Mouse (Mus musculus) monocyte, adult 5-6 weeks (primary cell): ENCODE measurements around the gene Alpk3. TPM values are rescaled to one million over a fixed set of nuclear protein-coding genes. Genes with fewer than 3 reads are reported as not detected.

Experiments used
- ATAC-seq: fragments of 153-309, 156-312 bp; replicated peaks from 2 replicates; pipeline ENCODE4 v1.8.0; 2017; ENCODE audit warnings: mild to moderate bottlenecking; ENCODE audit not compliant: low TSS enrichment, insufficient number of reproducible peaks, severe bottlenecking, poor library complexity, low FRiP score
- total RNA-seq: library from RNA; stranded (forward); fragments of 200-1000, 200-491, 200-594 nt; gene quantifications from 3 replicates; pipeline ENCODE4 v1.2.3, GENCODE M21; 2017

Gene Alpk3
- total RNA-seq = 0.10 TPM in 1 of 3 replicates, not detected in the others

DNA sequence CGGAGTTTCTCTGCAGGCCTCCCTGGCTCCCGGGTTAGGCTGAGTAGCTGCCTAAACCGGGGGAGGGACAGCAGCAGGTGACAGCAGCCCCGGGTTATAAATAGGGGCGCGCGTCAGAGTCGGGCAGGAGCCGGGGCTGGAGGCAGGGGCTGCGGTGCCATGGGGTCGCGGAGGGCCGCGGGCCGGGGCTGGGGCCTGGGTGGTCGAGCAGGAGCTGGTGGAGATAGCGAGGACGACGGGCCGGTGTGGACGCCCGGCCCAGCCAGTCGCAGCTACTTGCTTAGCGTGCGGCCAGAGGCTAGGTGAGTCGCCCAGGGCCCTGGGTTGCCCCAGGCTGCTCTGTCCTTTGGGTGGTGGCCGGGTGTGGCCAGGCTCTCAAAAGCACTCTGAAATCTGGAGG is at the start of gene Alpk3:
Alpk3 (plus strand) TSS at position 130 of the 400 bp plus-strand sequence.
- no peak for ATAC-seq

DNA sequence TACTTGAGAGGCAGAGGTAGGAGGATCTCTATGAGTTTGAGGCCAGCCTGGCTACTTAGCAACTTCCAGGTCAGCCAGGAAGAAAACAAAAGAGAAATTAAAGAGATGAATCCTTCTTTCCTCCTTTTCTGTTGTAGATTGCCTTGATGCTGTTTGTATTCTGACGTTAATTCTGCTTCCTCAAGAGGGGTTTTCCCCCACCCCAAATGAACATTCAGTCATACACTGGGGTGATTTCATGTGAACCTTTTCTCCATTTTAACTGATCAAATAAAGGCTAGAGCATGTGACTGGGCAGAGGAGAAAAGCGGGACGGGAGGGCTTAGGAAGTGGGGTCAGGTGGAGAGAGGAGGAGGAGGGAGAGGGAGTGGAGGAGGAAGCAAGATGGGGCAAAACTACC is 49.1 kb upstream of the Alpk3 start:
- ATAC-seq = no peak

DNA sequence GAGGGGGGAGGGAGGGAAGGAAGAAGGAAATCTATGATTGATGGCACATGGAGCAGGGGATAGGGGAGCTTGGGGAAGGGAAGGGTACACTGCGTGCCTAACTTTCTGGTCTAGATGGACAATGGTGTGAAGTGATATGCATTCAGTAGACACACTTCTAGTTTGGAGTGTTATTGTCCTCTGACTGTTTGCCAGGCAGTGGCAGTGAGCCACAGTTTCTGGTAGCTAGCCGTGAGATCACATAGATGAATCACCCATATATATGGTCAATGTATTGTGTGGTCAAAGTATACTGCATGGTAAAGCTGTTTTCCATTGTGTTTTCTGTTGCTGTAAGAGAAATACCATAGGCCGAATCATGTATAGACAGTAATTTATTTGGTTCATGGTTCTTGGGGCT is 45.8 kb upstream of the Alpk3 start:
- no peak for ATAC-seq

DNA sequence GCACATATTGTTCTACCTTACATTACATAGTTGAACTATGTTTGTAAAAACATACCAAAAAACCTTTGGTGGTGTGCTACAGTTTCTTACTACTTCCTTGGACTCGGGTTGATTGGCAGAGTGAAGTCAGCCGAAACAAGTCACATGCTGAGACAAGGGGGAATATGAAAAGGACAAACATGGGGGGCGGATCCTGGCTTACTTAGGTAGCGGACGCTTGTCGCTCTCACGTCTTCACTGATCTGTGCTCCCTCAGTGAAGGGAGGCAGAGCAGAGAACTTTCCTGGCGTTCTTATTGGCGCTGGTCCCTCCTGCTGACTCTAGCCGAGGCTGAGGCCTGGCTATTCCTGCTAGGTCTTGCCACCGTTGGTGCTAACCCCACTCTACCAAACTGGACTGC is 37.1 kb upstream of the Alpk3 start:
- no peak for ATAC-seq

DNA sequence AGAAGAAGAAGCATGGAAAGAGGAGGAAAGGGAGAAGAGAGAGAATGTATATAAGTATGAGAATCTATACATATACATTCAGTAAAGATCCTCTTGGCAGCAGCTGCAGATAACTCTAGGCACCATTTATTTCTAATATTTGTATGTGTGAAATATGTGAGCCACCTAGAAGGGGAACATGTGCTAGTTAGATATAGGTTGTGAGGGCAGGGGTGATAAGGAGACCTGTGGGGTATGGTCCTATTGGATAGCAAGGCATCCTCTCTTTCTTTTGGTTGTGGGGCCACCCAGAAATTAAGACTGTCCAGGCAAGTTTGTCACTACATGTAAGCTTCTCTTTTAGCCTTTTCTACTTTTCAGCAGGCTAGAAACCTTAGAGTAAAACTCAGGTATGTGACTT is 34.7 kb upstream of the Alpk3 start:
- ATAC-seq = no peak

DNA sequence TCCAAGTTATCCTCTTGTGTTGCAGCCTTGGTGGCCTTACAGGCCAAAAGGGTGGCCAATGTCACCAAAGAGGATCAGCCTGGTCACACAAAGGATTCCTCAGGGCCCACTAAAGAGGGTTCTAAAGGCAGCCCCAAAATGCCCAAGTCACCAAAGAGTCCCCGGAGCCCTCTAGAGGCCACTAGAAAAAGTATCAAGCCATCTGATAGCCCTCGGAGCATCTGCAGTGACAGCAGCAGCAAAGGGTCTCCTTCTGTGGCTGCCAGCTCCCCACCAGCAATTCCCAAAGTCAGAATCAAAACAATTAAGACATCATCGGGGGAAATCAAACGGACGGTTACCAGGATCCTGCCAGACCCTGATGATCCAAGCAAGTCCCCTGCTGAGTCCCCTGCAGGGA is 33.3 kb upstream of the Alpk3 start:
- no peak for ATAC-seq

DNA sequence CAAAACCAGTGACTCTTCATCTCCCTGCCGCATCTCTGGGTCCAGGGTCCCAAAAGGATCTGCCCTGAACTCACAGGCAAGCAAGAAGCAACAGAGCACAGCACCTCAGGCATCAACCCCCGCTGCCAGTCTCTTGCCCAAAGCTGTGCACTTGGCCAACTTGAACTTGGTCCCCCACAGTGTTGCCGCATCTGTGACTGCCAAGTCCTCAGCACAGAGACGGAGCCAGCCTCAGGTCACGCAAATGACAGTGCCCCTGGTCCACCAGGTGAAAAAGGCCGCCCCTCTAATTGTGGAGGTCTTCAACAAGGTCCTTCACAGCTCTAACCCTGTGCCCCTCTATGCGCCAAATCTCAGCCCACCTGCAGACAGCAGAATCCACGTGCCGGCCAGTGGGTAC is 32.7 kb upstream of the Alpk3 start:
- no peak for ATAC-seq

DNA sequence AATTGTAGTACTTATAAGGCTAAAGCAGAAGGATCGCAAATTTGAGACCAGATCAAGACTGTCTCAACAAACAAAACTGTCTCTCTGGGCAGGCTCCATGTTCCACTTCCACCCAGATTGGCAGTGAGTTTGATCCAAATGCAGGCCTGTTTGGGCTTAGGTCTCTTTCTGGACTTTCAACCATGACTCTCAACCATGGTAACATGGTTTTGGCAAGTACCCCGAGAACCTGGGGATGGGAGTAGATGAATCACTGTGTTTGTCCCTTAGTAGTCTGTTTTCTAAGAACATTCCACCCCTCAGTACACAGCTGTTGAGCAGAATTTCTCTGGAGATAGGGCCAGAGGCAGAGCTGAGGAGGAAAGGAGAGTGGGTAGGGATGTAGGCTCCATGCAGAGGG is 31.6 kb upstream of the Alpk3 start:
- no peak for ATAC-seq

DNA sequence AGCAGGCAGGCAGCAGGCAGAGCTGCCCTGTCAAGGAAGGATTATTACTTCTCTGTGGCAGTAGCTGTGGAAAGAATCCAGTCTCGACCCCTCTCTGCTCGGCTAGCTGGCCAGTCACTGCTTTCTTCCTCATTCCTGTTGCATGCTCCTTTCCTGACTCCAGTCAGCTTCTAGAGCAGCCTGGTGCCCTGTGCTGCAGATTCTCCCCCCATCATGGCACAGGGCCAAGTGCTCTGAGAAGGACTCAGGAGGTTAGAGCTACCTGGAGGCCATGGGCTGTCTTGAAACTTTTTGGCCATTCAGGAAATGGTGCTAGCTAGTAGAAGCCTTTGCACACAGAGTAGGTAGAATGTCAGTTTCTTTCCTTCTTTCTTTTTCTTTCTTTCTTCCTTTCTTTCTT is 17.7 kb upstream of the Alpk3 start:
- no peak for ATAC-seq

DNA sequence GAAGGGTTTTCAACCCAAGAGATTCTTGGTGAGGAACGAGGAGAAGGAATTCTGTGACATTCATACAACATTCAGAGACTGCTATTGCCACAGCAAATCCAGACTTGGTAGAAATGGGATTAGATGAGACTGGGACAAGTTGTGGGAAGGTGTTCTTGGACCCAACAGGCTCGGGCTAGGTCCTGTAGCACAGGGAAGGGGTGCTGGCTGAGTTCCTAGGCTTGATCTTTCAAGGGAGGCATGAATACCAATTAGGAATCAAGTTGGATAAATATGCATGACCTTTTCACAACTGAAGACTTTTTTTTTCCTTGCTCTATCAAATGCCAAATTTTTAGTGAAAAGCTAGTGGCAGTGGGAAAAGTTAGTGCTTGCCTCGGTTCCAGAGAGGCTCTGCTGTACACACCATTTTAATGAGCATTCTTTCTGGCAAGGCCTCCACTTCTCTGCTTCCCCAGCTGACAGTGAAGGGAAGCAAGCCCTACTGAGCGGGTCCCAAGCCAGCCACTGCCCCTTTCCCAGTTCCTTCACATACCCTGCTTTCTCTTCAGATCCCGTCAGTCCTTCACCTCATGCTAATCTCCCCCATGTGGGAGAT is 14.3 kb upstream of the Alpk3 start:
- ATAC-seq = no peak

DNA sequence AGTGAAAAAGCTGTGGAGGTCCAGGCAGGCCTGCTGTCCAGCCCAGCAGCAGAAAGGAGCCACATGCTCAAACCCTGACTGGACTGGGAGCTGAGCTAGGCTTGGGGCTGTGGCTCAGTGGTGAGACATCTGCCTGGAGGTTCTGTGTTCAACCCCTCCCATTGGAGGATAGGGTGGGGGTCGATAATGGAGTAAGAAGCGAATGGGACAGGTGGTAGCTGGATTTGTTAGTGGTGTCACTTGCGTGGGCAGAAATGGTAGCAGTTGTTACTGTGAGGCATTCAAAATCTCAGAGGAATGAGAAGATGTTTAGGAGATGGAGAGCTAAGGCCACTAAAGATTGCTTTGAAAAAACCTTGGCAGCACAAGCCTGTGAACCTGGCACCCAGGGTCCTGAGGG is 9.6 kb upstream of the Alpk3 start:
- no peak for ATAC-seq

DNA sequence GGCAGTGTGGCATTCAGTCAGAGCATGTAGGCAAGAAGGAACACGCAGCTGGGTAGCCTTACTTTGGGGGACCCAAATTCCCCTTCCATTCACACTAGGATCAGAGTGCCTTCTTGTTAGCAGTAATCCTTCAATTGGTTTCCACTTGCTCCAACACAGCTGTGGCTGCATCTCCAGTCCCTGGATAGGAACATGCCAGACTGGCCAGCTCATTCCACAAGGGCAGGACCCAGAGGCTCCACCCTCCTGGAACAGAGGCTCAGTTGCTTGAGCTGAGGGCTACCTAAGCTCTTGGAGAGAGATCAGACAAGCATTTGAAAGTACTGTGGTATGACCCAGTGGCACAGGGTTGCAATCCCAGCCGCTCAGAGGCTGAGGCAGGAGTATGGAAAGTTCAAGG is 8.9 kb upstream of the Alpk3 start:
- ATAC-seq = no peak

DNA sequence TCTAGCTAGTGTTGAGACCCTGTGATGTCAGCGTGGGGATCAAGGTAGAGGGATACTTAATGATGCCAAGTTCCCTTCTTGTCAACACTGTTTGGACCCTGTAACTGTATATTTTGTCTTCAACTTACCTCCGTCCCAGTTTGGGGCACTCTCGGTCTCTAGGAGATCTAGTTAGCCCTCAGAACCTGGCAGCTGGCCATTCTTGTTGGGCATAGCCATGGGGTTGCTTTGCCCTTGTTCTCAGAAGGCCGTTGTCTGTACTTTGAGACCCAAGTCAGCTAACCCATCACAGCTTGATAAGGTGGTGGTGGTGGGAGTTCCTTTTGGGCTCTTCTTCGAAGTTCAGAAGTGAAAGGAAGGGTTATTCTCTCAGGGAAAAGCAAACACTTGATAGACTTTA is 7.4 kb upstream of the Alpk3 start:
- ATAC-seq = no peak

DNA sequence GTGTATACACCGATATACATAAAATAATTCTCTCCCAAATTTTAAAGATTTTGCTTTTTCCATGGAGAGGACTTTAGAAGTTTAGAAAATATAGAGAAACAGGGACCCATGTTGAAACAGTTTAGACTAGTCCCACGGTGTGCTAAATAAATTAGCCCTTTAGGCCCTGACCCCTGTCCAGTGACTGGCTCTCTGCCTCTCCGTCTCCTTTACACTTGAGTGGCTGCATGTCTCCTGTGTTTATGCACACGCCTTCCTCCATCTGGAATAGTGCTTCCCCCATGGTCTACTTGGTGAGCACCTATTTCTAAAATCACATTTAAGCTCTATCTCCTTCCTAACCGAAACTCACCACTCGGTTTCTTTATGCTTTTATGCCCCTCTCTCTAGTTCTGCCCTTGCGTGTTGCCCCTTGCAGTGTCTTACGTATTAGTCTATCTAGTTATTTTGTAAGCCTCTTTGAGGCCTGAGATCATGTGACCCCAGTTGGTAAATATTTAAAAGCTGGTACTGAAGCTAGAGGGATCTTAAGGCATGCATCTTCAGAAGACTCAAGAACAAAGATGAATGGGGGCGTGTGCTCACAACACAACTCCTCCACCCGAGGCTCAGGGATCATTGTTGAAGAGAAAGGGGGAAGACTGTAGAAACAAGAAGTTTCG is 1.6 kb upstream of the Alpk3 start:
- ATAC-seq = no peak

DNA sequence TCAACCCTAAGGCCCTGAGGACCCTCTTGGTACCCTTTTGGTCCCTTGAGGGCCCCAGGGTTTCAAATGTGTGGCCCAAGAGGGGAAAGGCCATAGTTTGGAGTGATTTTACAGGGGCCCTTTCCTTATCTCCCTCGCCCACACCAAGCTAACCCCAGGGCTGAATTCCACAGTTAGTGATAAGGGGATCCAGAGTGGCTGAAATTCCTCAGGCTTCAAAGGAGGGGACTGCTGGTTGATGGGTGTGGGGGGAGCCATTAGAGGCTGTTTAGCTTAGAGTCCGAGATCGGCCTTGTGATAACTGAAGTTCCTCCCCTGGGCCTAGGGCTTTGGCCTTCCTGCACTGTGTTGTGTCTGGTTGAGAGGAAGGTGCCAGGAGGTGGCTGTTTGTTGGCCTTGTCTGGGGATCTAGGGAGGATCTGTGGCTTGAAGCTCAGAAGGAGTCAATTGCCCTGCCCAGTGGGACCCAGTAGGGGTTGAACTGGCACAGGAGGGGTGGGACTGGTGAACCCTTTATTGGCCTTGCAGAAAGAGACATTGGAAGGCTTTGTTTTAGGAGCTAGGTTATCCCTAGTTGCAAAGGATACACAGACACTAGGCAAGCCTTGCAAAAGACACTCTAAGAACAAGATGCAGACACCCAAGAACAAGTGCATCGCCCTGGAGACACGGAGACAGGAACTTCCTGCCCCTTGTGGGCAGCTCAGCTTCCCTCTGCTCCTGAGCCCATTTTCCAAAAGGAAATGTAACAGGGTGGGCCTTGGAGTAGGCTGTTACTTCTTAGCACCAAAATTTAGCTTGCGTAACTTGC is 706 bp downstream of the Alpk3 start:
- no peak for ATAC-seq

DNA sequence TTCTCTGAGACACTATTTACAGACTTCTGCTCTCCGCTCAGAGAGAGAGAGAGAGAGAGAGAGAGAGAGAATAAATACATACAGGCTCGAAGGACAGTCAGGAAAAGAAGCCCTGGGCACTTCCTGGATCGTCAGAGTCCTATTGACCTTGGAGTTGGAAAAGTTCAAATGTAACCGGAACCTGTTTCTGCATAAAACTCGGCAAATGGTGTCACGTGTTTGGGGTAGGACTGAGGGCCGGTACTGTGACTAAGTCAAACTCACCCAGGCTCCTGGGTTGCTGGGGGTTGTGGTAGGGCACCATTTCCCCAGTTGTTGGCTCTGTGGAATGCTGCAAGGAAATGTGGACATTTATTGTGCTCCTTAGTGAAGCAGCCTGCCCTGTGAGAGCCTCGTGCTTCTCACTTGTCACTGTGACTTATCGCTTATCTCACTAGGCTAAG is 1.3 kb downstream of the Alpk3 start:
- no peak for ATAC-seq

DNA sequence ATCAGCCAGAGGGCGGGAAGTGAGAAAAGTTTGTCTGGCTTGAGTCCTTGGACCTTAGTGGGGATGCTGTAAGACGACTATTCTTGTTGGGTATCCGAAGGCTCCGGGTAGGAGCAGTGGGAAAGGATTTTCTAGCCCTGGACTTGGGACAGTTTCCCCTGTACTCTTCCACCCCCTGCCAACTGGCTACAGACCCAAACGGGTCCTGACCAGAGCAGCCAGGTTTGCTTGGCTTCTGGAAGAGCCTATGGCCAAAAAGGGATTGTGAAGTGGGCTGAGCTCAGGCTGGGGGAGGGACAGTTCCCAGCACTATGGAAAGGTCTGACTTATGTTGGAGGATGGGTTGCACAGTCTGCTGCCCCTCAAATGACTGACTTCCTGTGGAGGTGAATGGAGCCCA is 2.0 kb downstream of the Alpk3 start:
- no peak for ATAC-seq

DNA sequence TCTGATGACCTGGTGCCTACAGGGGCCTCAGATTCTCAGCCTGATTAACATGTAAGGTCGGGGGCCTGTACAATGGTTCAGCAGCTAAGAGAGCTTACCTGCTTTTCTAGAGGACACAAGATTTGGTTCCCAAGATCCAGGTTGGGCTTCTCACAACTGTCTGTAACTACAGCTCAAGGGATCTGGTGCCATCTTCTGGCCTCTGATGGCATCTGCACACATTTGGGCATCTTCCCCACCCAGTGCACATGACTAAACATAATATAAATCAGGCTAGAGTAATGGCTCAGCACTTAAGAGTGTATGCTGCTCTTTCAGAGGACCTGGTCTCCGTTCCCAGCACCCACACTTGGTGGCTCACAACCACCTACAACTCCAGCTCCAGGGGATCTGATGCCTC is 3.5 kb downstream of the Alpk3 start:
- ATAC-seq = peak; percentile 70; the same call in 1 of the 2 replicates

DNA sequence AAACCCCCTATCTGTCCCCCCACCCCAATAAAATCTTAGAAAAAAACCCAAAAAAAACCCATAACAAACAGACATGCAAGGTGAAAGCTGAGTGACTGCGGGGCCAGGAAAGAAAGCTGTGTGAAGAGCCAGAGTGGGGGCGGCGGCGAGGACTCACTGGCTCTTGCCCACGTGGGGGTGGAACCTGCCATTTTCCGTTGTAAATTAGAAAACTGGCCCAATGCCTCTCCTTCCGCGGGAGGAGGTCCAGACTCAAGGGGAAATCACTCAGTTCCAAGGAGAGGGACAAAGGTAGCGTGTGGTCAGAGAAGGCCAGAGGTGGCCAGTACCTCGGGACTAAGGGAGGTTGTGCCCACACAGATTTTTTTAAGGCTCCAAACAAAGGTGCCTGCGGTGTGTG is 4.5 kb downstream of the Alpk3 start:
- ATAC-seq = no peak

DNA sequence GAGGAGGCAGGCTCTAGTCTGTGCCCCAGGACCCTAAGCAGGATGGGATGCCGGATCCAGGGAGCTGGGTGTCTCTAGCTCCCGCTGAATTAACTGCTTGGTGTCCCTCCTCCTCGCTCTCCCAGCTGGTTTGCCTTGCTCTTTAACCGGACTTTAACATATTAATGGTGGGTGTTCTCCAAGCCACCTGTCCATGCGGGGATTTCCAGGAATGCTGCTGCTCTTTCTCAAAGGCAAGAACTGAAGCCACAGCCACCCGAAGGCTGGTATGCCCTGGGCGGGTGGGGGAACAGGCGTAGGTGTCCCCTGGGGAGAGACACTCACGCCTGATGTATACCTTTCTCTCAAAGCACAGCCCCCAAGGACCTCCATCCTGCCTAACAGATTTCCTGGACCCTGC is 5.9 kb downstream of the Alpk3 start:
- ATAC-seq = no peak
